Mouse (Mus musculus): ENCODE results near the gene Tbc1d14. TPM values are rescaled to one million over a fixed set of nuclear protein-coding genes. Genes with fewer than 3 reads are reported as not detected.

The Tbc1d14 gene
- polyA plus RNA-seq, 1 experiment from 2014 or later: 26.0 TPM

- WGBS: 71% methylated on average over 5 of the region's 5 CpGs
- H3K9ac ChIP-seq (ENCODE audit: low read depth, low read length): no peak overlapping the region
- H3K27me3 ChIP-seq (replicated peaks; ENCODE audit: control insufficient read depth, insufficient read depth, low read length): no peaks in the 10 kb centered on the region
- no peaks in the 10 kb centered on the region for H3K9me3 ChIP-seq (ENCODE audit: control insufficient read depth, low read length)
- H3K36me3 ChIP-seq (ENCODE audit: control insufficient read depth, insufficient read depth, low read length): peaks cover 5% of the 10 kb centered on the region; the same call in 1 of the 2 replicates
- DNase-seq (ENCODE audit: low spot score) (no peak), ATAC-seq (replicated peaks; ENCODE audit: low FRiP score) (no peak)
- H3K27ac ChIP-seq (ENCODE audit: low read depth, low read length): no peak overlapping the region
- H3K4me1 ChIP-seq (replicated peaks; ENCODE audit: control insufficient read depth, insufficient read depth, low read length): no peaks in the 10 kb centered on the region
- H3K4me2 ChIP-seq: no peak overlapping the region
- no peak overlapping the region for H3K4me3 ChIP-seq (ENCODE audit: low read depth, low read length)
These were observed 87.4 kb downstream of the Tbc1d14 start for GRCm38 (mm10) chr5:36505643-36506042.

- Histone ChIP-seq H3K36me3 (ENCODE audit: control insufficient read depth, insufficient read depth, low read length) (peaks cover 5% of the 10 kb centered on the region; the same call in 1 of the 2 replicates), H3K4me2 (no peak overlapping the region), H3K27ac (ENCODE audit: low read depth, low read length) (no peak overlapping the region), H3K4me3 (ENCODE audit: low read depth, low read length) (no peak overlapping the region), H3K27me3 (replicated peaks; ENCODE audit: control insufficient read depth, insufficient read depth, low read length) (no peaks in the 10 kb centered on the region), H3K9ac (ENCODE audit: low read depth, low read length) (no peak overlapping the region), H3K4me1 (replicated peaks; ENCODE audit: control insufficient read depth, insufficient read depth, low read length) (no peaks in the 10 kb centered on the region), H3K9me3 (ENCODE audit: control insufficient read depth, low read length) (no peaks in the 10 kb centered on the region)
- 92% methylated on average over 7 of the region's 7 CpGs for WGBS
- no peak for DNase-seq (ENCODE audit: low spot score)
- no peak for ATAC-seq (replicated peaks; ENCODE audit: low FRiP score)
These were observed 87.8 kb downstream of the Tbc1d14 start for GRCm38 (mm10) chr5:36505235-36505634.

GRCm38 (mm10) chr5:36494709-36495108, 98.4 kb downstream of the Tbc1d14 start:
- WGBS: 93% methylated on average over 9 of the region's 9 CpGs
- Histone ChIP-seq H3K4me1 (replicated peaks; ENCODE audit: control insufficient read depth, insufficient read depth, low read length) (no peaks in the 10 kb centered on the region), H3K36me3 (ENCODE audit: control insufficient read depth, insufficient read depth, low read length) (peaks cover 8% of the 10 kb centered on the region), H3K27ac (ENCODE audit: low read depth, low read length) (no peak overlapping the region), H3K9ac (ENCODE audit: low read depth, low read length) (no peak overlapping the region), H3K4me2 (no peak overlapping the region), H3K9me3 (ENCODE audit: control insufficient read depth, low read length) (no peaks in the 10 kb centered on the region), H3K27me3 (replicated peaks; ENCODE audit: control insufficient read depth, insufficient read depth, low read length) (no peaks in the 10 kb centered on the region), H3K4me3 (ENCODE audit: low read depth, low read length) (no peak overlapping the region)
- DNase-seq (ENCODE audit: low spot score) (no peak), ATAC-seq (replicated peaks; ENCODE audit: low FRiP score) (no peak)

GRCm38 (mm10) chr5:36493919-36494318, 99.2 kb downstream of the Tbc1d14 start:
- 81% methylated on average over 6 of the region's 6 CpGs for WGBS
- Histone ChIP-seq H3K4me1 (replicated peaks; ENCODE audit: control insufficient read depth, insufficient read depth, low read length) (no peaks in the 10 kb centered on the region), H3K27me3 (replicated peaks; ENCODE audit: control insufficient read depth, insufficient read depth, low read length) (no peaks in the 10 kb centered on the region), H3K36me3 (ENCODE audit: control insufficient read depth, insufficient read depth, low read length) (peaks cover 8% of the 10 kb centered on the region), H3K4me2 (no peak overlapping the region), H3K4me3 (ENCODE audit: low read depth, low read length) (no peak overlapping the region), H3K9me3 (ENCODE audit: control insufficient read depth, low read length) (no peaks in the 10 kb centered on the region), H3K9ac (ENCODE audit: low read depth, low read length) (no peak overlapping the region), H3K27ac (ENCODE audit: low read depth, low read length) (no peak overlapping the region)
- ATAC-seq (replicated peaks; ENCODE audit: low FRiP score) (no peak), DNase-seq (ENCODE audit: low spot score) (no peak)

DNA sequence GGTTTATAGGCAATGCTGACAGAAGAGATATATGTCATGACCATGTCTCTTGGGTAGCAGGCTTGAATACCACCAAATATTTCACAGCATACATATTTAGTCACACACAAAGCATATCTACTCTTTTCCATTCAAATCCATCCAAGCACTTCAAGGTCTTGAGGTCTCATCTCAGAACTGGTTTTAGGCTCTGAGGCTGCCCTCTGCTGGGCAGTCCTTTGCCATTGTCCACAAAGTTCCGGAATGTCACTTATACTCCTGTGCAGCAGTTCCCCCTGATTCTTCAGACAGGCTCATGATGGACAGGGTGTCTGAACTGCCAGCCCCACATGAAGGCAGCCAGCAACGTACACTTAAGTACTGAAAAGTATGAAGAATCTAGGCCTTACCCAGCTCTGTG, 103.9 kb downstream of the Tbc1d14 start:
- ATAC-seq (replicated peaks; ENCODE audit: low FRiP score): no peak
- H3K9ac ChIP-seq (ENCODE audit: low read depth, low read length): no peak overlapping the region
- peaks cover 14% of the 10 kb centered on the region for H3K27me3 ChIP-seq (replicated peaks; ENCODE audit: control insufficient read depth, insufficient read depth, low read length)
- H3K4me1 ChIP-seq (replicated peaks; ENCODE audit: control insufficient read depth, insufficient read depth, low read length): peaks cover 9% of the 10 kb centered on the region
- peaks cover 8% of the 10 kb centered on the region for H3K36me3 ChIP-seq (ENCODE audit: control insufficient read depth, insufficient read depth, low read length)
- no peak overlapping the region for H3K4me2 ChIP-seq
- 55% methylated on average over 2 of the region's 2 CpGs for WGBS
- H3K4me3 ChIP-seq (ENCODE audit: low read depth, low read length): no peak overlapping the region
- H3K9me3 ChIP-seq (ENCODE audit: control insufficient read depth, low read length): no peaks in the 10 kb centered on the region
- DNase-seq (ENCODE audit: low spot score): no peak
- H3K27ac ChIP-seq (ENCODE audit: low read depth, low read length): no peak overlapping the region

- H3K4me3 ChIP-seq (ENCODE audit: low read depth, low read length): peak overlapping the region; percentile 88
- no peaks in the 10 kb centered on the region for H3K36me3 ChIP-seq (ENCODE audit: control insufficient read depth, insufficient read depth, low read length)
- 19% methylated on average over 19 of the region's 19 CpGs for WGBS
- H3K9me3 ChIP-seq (ENCODE audit: control insufficient read depth, low read length): no peaks in the 10 kb centered on the region
- H3K4me1 ChIP-seq (replicated peaks; ENCODE audit: control insufficient read depth, insufficient read depth, low read length): peaks cover 30% of the 10 kb centered on the region
- no peak for ATAC-seq (replicated peaks; ENCODE audit: low FRiP score)
- H3K27me3 ChIP-seq (replicated peaks; ENCODE audit: control insufficient read depth, insufficient read depth, low read length): peaks cover 14% of the 10 kb centered on the region
- H3K9ac ChIP-seq (ENCODE audit: low read depth, low read length): peak overlapping the region; percentile 55
- no peak for DNase-seq (ENCODE audit: low spot score)
- no peak overlapping the region for H3K27ac ChIP-seq (ENCODE audit: low read depth, low read length)
- H3K4me2 ChIP-seq: peak overlapping the region; percentile 100
These were observed 107.8 kb downstream of the Tbc1d14 start for GRCm38 (mm10) chr5:36485306-36485705.

DNA sequence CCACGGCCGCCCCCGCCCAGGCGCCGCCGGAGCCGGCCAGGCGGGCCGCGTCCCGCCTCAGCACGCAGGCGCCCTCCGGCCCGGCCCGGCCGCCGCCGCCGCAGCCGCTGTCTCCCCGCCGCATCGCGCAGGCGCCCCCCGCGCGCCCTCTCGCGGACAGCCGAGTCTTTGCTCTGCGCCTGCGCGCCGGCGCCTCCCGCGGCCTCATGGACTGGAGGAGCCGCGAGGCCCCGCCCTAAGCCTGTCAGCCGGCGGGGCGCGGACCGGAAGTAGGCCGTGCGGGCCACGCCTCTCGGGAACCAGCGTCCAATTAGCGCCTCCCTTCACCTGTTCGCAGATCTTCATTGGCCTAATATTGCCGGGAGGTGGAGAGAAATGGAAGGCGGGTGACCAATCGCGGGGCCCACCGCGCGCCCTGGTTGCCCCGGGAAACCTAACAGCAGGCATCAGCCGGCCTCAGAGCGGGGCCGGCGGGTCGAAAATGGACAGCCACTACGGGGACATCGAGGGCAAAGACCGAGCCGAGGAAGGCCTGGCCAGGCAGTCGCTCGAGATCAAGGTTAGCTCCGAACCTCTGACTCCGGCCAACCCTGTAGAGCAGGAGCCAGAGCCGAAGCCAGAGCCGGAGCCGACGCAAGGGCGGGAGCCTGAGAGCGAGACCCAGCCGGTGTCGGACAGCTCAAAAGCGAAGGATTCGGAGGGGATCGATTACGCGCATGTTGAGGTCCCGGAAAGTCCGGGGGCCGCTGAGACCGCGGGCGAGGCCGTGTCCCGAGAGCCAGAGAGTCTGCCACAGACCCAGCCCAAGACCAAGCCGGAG, 108.7 kb downstream of the Tbc1d14 start, which contains the start of the genes Tada2b and Ccdc96:
Gene Tada2b, minus strand, starts transcription at position 115 of the 820 bp plus-strand sequence.
Gene Ccdc96, plus strand, starts transcription at position 418 of the 820 bp plus-strand sequence.
- peaks cover 35% of the 10 kb centered on the region for H3K4me1 ChIP-seq (replicated peaks; ENCODE audit: control insufficient read depth, insufficient read depth, low read length)
- H3K4me3 ChIP-seq (ENCODE audit: low read depth, low read length): peak within 1 kb of the TSS; percentile 88
- peak within 1 kb of the TSS; percentile 26; the same call in 1 of the 2 replicates for H3K27ac ChIP-seq (ENCODE audit: low read depth, low read length)
- H3K27me3 ChIP-seq (replicated peaks; ENCODE audit: control insufficient read depth, insufficient read depth, low read length): peaks cover 14% of the 10 kb centered on the region
- peak within 1 kb of the TSS; percentile 93 for H3K9ac ChIP-seq (ENCODE audit: low read depth, low read length)
- ATAC-seq (replicated peaks; ENCODE audit: low FRiP score) (peak; percentile 98), DNase-seq (ENCODE audit: low spot score) (peak; percentile 96)
- peak within 1 kb of the TSS; percentile 100 for H3K4me2 ChIP-seq
- no peaks in the 10 kb centered on the region for H3K36me3 ChIP-seq (ENCODE audit: control insufficient read depth, insufficient read depth, low read length)
- WGBS: under 1% methylated on average over 91 of the region's 97 CpGs
- H3K9me3 ChIP-seq (ENCODE audit: control insufficient read depth, low read length): no peaks in the 10 kb centered on the region

- Histone ChIP-seq H3K9ac (ENCODE audit: low read depth, low read length) (peak overlapping the region; percentile 93), H3K4me3 (ENCODE audit: low read depth, low read length) (peak overlapping the region; percentile 88), H3K27me3 (replicated peaks; ENCODE audit: control insufficient read depth, insufficient read depth, low read length) (peaks cover 14% of the 10 kb centered on the region), H3K36me3 (ENCODE audit: control insufficient read depth, insufficient read depth, low read length) (no peaks in the 10 kb centered on the region), H3K27ac (ENCODE audit: low read depth, low read length) (peak overlapping the region; percentile 26; the same call in 1 of the 2 replicates), H3K4me2 (peak overlapping the region; percentile 88), H3K9me3 (ENCODE audit: control insufficient read depth, low read length) (no peaks in the 10 kb centered on the region), H3K4me1 (replicated peaks; ENCODE audit: control insufficient read depth, insufficient read depth, low read length) (peaks cover 36% of the 10 kb centered on the region)
- DNase-seq (ENCODE audit: low spot score) (peak; percentile 68), ATAC-seq (replicated peaks; ENCODE audit: low FRiP score) (peak; percentile 8)
- WGBS: 2% methylated on average over 58 of the region's 58 CpGs
These were observed 109.6 kb downstream of the Tbc1d14 start for GRCm38 (mm10) chr5:36483203-36484101.
